Mouse (Mus musculus) olfactory bulb, adult 2 months (tissue): ENCODE measurements around the gene Lrfn4.

Source experiments
- CTCF ChIP-seq: fragments of 200-500 bp; IDR thresholded peaks from 2 replicates; pipeline ENCODE4 v1.5.1; 2012; ENCODE audit warnings: low read depth, mild to moderate bottlenecking, low read length, moderate library complexity; ENCODE audit not compliant: insufficient read depth
- POLR2A ChIP-seq: fragments of 200-500 bp; IDR thresholded peaks from 2 replicates; pipeline ENCODE4 v1.6.1; 2012; ENCODE audit warnings: mild to moderate bottlenecking, low read depth, low read length, moderate library complexity; ENCODE audit not compliant: insufficient read depth

- TF ChIP-seq POLR2A, result no peak
- no peak for TF ChIP-seq CTCF
Observed at GRCm38 (mm10) chr19:4570237-4570613, 45.2 kb downstream of the Lrfn4 start.
